Mouse (Mus musculus) thymus, postnatal 10 days (tissue): ENCODE results near the gene Dot1l.
A peak's percentile ranks its signal among the peaks of the same experiment; 100 is the strongest.

Experiments used
- DNase-seq, 2 experiments: peaks; one replicate each; pipeline ENCODE4 v3.0.0; 2021; ENCODE audit warnings: low spot score in 2 of 2

Gene Dot1l

DNA sequence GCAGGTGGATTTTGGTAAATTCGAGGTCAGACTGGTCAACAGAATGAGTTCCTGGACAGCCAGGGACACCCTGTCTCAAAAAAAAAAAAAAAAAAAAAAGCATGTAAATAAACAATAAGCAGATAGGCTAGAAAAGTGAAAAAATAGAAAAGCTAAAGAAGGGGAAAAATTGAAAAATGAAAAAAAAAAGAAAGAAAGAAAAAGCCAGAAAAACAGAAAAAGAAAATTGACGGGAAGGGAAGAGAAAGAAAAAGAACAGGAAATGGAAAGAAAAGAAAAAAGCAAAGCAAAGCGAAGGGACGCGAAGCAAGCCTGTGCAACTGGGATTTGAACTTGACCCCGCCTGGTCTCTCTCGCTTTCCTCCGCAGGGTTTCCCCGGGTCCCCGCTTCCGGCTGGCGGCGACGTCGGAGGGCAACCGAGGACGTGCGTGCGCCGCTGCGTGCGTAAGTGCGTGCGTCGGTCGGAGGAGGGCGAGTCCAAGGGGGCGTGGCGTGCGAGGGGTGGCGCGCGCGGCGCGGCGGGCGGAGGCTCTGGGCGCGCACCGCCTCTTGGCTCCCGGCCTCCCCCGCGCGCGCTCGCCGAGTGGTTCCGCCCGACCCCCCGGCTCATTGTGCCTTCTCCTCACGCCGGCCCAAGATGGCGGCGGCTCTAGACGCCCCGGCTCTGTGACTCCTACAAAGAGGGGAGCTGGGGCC lies at the start of gene Dot1l:
Gene Dot1l, plus strand, starts transcription at position 613 of the 697 bp plus-strand sequence.
- DNase-seq = peak; percentile 98 to 99

DNA sequence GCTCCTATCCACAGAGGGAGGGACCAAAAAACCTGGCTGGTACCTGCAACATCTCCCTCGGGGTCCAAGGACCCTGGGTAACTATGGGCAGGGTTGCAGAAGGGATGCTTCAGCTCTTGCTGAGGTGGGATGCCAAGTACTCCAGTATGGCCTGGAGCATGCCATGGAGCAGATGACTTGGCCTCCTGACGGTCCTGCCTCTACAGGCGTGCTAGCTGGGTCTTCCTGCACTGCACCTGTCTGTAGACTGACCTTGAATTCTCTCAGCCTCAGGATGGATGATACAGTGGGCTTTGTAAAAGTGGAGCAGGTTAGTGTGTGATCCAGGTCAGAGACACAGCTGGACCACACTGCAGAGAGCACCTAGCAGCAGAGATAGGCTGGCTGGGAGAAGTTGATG lies 49.5 kb upstream of the Dot1l start:
- DNase-seq = no peak

DNA sequence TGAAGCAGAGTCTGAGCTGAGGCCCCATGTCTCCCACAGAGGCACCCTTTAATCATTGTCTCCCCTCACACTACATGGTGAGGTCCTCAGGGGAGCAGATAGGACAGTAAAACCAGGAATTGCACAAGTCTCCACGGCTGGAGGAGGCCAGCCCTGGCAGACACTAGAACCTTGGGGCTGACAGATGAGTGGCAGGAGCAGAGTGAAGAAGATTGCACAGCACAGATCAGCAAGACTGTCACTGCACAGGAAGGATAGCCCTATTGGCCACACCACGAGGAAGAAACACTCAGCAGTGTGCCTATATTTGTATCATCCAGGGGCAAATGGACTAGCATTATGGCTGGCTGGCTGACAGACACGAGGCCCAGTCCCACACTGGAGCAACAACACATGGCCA lies 44.2 kb upstream of the Dot1l start:
- no peak for DNase-seq

DNA sequence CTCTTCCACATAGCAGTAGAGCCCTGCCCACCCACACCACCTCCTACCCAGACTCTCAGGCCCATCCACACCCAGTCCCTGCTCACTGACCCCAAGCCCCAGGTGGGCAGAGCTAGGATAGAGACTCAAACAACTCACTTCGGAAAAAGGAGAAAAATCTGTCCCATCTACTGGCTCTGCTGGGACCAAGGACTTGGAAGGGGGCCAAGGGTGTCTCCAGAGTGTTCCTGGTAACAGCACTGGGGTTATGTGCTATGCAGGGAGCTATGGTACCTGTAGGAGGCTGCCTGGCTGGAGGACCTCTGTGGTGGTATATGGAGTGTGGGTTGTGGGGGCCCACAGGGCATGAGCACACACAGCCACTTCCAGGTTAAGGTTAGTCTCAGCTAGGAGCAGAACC lies 37.7 kb upstream of the Dot1l start:
- no peak for DNase-seq

DNA sequence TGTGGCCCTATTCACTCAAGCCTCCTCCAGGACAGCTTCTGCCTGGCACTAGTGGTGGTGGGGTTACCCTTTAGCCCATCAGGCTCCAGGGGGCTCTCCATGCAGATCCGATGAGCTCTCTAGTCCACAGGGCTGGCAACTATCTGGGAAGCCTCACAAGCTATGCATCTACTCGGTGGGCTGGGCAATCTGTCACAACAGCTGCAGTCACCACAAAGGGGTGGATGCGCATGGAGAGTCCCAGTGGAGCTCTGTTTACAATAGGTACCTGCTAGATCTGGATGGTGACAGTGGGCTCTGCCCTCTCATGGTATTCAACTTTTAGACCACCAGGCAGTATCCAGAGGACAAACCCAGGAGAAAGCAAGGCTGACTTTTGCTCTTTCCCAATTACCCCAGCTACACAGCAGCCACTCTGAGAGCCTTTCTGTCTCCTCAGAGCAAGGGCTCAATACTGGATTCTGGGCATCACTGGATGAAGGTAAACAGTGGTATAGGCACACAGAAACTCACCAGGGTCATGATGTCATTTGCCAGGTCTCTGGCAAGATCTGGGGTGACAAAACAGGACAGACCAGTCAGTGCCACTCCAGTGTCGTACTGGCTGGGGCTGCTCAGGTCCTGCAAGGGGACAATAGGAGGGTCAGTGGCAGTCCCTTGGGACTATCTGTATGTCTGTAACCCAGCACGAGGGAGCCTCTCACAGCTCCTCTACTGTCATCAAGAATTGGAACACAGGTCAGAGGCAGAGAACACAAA lies 27.5 kb upstream of the Dot1l start:
- no peak for DNase-seq

DNA sequence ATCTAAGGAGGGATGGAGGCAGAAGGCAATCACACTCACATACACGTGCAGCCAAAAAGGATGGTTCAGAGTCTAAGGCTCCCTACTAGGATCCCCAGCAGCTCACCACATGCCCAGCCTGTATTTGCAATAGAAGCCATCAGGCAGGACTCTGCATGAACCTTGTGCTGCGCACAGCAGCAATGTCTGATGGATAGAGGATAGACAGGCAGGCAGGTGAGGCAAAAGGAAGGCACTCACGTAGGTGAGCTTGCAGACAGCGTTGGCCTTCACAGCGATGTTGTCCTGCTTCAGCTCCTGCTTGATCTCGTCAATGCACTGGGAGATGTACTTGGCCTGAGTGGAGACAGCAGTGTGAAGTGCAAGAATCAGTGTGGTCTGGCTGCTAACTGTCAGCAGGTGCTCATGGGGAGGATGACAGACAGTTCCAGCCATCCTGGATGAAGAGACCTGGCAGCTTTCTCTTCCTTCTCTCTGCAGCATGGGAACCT lies 22.4 kb upstream of the Dot1l start:
- DNase-seq = no peak

DNA sequence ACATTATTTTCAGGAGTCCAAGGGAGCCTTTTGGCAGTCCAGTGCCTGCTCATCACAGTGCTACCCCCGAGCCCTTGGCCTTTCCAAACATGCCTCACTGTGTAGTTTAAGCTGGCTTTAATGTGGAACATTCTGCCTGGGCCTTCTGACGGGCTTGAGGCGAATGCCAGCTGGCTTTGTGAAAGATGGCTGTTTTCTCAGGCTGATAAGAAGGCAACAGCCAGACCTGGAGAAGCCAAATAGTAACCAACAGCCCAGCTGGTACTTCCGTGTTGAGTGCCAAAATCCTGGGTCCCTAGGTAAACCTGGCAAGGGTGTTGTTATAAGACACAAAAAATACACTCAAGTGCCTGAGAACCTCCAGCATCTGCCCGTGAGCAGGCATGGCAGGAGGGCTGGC lies 18.3 kb upstream of the Dot1l start:
- DNase-seq = no peak

DNA sequence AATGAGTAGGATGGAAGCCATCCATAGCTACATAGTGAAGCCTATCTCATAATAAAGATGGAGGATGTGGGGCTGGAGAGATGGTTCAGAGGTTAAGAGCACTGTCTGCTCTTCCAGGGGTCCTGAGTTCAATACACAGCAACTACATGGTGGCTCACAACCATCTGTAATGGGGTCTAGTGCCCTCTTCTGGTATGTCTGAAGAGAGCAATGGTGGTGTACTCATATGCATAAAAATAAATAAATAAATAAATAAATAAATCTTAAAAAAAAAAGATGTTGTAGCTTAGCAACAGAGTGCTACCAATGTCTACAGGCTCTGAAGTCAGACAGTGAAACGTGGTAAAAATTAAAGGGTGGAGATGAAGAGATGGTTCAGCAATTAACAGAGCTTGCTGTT lies 16.3 kb upstream of the Dot1l start:
- no peak for DNase-seq

DNA sequence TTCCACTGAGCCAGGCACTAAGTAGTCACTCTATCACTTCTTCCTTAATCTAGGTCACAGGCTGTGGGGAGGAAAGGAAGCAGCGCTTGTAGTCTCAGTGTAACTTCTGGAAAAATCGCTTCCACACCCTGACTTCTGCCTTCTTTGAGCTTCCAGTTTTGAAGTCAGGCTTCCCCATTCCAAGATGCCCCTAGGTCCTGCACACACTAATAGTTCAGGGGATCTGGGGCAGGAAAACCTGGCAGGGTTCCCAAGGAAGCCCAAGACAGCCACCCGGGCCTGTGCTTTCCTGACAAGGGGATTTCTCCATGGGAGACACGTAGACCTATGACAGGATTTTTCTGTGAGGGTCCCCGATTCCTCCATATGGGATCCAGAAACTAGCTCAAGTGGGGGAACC lies 13.9 kb upstream of the Dot1l start:
- no peak for DNase-seq

DNA sequence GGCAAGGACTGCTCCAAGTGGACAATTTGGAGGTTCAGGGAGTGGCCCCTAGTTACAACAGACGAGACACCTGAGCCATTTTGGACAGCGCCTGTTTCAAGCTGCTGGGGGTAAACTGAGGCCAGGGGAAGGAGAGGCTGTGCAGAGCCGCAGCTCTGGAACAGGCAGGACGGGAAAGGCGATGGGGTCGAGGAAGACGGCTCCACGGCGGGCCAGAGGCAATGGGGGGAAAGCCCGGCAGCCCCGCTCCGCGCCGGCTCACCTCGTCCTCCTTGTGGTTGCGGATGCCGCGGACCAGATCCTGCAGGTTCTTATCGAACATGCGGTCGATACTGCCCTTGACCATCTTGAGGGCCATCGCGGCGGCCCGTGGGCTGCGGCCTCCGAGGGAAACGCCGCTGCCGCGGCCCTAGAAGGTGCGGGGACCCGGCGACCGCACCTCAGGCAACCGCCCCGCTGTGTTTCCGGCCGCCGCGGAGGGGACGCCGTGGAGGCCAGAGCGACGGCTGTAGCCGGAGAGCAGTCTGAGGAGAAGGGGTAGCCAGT lies 13.3 kb upstream of the Dot1l start:
- peak in 1 of 2 experiments; percentile 36 for DNase-seq

DNA sequence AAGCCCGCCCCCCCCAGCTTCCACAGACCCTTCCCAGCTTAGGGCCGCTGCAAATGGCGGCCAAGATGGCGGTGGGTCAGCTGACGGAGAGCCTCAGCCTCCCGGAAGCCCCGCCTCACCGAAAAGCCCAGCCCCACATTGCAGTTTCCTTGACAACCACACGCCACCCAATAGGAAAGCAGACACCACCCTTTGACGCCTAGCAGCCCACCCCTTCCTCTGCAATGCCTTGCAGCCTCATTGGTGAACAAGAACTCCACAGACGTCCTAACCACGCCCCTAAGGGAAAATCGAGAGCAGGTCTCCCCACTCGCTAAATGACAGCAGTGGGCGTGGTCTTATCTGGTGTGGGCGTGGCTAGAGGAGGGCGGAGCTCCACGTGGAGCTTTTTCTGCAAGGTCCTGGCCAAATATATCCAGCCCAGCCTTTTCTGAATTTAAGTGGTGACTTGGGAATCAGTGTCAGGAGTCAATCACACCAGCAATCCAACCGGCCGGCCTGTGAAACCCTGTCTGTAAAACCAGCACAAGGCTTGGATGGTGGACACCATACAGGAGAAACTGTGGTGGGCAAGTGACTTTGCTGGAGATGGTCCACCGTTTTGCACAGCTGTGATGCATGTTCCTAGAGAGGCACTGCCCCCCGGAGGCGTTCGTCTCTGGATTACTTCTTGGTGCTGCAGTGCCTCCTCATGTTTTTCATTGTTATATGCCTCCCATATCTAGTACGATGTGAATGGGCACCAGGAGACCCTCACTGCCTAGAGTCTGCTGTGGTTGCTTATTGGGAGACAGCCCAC lies 12.6 kb upstream of the Dot1l start, which contains the start of gene Ap3d1:
Gene Ap3d1, minus strand, starts transcription at position 85 of the 799 bp plus-strand sequence.
- peak; percentile 98 to 99 for DNase-seq

DNA sequence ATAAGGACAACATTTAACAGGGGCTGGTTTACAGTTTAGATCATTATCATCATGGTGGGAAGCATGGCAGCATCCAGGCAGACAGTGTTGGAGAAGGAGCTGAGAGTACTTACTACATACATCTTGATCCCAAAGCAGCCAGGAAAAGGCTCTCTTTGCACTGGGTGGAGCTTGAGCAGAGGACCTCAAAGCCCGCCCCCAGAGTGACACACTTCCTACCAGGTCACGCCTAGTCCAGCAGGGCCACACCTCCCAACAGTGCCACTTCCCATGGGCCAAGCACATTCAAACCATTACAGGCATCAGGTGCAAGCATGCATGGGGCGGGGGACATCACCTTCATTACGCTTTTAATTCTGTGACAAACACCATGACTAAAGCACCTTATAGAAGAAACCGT lies 10.7 kb upstream of the Dot1l start:
- DNase-seq = no peak

DNA sequence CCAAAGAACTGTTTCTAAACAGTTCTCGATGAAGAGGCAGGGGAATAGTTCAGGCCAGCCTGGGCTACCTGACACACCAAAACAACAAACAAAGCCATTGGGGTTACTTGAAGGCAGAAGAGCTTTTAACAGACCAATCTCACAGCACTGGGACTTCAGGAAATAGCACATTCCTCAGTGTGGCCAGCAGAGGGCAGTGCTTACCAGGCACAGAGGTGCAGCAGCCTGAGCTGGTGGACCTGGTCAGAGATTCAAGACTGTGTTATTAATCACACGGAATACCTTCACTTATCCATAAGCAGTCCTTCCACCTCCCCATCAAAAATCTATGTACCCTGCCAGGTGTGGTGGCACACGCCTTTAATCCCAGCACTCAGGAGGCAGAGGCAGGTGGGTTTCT lies 7.6 kb upstream of the Dot1l start:
- DNase-seq = peak in 1 of 2 experiments; percentile 77

DNA sequence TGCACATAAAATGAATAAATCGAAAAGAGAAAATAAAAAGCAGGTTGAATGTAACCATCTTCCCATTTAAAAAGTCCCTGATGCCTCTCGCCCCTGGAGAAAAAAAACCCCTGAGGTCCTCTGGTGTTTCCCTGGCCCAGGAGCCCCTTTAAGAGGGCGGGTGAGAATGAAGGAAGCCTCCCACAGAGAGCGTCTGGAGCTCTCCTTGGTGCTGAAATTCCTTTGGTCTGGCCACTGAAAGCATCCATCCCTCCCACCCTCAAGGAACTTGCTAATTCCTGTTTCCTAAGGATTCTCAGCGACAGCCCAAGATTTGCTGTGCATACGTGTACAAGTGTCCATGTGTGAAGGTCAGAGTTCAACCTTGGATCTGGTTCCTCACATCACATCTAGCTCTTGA lies 6.4 kb upstream of the Dot1l start:
- DNase-seq = peak in 1 of 2 experiments; percentile 61

DNA sequence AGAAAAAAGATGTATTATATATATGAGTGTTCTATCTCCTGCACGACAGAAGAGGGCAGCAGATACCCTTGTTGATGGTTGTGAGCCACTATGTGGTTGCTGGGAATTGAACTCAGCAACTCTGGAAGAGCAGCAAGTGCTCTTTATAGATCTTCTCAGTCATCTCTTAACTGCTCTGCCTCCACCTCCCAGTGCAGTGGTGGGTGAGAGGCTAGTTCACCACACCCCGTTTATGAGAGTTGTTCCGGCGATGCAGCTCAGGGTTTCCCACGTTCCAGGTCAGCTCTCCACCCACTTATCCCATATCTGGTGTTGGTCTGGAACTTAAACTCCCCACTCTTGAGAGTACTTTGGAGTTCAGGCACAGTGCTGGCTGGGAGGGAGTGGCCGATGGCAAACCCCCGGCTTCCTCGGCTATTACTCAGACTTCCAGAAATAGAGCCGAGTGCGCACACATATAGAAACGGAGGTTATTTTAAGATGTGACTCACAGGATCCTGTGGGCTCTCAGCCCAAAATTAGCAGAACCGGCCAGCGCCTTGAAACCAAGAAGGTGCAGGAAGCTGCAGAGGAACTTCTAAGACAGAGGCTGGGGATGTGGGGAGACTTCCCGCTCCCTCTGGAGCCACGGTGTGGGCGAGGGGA lies 3.7 kb upstream of the Dot1l start:
- peak in 1 of 2 experiments; percentile 40 for DNase-seq

DNA sequence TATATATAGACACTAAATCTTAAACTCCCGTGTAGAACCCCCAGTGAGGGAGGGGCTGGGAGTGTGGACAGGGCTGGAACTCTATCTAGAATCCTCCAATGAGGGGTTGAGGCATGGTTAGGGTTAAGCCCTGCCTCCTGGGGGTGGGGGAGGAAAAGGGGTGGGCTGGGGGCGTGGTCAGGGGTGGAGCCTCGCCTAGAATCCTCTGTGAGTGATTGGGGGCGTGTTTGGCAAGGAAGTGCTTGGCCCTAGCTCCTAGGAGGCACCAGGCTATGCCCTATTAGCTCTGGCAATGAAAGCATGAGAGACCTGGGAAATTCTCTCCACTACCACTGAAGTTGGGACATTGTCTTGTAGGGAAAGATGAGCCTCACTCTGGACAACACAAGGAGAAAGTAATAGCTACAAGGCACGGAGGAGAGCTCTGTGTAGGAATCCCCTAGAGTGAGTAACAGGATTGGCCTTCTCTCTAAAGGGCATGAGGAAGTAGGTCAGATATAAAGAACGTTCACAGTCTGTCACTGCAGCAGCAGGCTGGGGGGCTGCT lies 2.9 kb upstream of the Dot1l start:
- peak; percentile 62 to 71 for DNase-seq

DNA sequence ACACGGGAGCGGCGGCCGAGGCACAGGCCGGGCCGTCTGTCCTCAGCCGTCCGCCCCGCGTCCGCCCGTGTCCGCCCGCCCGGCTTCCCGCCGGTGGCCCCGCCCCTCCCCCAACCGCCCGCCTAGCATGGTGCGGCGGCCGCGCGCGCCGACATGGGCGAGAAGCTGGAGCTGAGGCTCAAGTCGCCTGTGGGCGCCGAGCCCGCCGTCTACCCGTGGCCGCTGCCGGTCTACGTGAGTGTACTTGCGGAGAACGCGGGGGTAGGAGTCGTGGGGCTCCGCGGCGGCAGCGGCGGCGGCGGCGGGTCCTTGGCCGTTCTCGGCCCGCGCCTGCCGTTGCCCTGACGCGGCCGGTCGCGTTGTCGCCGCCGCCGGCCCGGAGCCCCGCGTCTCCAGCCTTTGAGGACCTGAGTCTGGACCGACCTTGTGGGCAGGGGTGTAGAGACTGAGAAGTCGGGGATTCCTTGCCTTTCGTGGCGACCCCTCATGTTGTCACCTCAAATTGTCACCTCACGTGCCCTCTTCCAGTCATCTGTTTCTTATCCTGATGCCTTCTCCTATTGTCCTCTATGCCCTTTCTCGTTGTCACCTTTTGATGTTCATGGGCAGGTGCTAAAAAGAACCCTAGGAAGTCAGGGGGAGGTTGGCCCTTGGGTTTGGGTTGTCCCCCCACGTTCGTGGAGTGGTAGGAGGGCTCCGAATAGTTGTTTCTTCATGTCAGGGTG lies 447 bp downstream of the Dot1l start:
- DNase-seq = no peak

DNA sequence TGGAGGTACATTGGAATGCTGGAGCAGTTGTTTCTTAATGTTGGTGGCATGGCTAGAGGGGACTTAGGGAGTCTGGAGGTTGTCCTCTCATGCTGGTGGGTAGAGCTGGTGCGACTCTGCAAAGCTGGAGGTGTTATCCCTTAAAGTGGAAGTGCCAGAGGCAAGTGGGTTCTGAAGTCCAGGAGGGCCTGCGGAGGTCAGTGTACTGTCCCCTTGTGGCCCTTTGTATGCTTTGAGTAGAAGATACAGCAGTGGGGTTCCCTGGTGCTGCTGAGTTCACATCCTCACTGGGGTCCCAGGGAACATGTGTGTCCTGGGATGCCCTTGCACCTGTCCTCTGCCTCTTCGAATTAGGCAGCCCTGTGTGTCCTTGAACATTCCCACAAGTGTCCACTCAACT lies 1.1 kb downstream of the Dot1l start:
- DNase-seq = no peak

DNA sequence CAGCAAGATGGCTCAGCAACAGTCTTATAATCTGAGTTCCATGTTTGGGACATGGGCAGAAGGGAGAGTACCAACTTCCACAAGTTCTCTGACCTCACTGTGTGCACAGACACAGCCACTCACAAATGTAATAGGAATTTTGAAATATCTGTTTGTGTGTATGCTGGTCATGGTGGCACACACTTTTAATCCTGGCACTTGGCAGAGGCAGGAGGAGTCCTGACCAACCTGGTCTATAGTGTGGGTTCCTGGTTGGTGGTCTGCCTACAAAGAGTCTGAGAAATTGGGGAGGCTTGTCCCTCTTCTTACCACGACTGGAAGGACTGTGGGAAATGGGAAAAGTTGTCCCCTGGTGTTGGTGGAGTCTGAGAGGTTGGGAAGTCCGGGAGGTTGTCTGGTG lies 1.5 kb downstream of the Dot1l start:
- DNase-seq = no peak

DNA sequence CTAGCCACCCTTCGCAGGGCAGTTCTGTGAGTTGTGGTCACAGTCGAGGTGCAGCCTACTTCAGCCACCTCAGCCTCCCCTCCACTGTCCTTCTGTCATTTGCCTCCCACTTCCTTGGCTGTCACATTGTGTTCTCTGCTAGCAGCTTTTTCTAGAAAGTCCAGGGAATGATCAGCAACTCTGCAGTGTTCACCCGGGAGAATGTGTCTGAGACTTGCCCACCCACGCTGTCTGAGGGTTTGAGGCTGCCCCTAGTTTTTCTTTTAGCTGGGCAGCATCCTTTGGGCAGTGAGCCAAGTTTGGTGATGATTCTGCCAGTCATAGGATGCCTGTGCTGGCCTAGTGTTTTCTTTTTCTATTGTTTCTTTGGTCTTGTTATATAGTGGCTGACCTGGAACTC lies 2.0 kb downstream of the Dot1l start:
- no peak for DNase-seq

DNA sequence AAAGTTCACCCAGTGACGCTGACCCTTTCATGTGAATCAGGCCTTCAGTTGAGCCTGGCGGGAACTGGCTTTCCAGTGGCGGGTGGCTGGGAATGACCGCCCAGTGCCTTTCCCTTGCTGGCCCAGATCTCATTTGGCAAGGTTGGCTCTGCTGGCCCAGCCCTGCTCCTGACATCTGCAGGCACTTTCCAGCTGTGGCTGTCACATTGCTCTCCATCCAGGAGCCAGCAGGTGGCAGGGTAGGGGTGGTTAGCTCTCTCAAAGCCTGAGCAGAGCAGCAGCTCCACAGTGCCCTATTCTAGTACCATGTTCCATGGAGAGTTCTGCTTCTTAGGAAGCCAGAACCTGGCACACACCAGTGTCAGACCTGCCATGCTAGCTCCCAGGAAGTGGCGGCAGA lies 2.7 kb downstream of the Dot1l start:
- peak; percentile 69 to 78 for DNase-seq
